Mouse (Mus musculus) testis, adult 2 months (tissue): ENCODE results near the gene Ergic1.

Experiments
- CTCF ChIP-seq: fragments of 200-500 bp; IDR thresholded peaks from 2 replicates; pipeline ENCODE4 v1.5.1; 2012; ENCODE audit warnings: low read depth, mild to moderate bottlenecking, inconsistent platforms, low read length, moderate library complexity; ENCODE audit not compliant: control insufficient read depth, insufficient read depth, insufficient replicate concordance
- POLR2A ChIP-seq: fragments of 200-500 bp; IDR thresholded peaks from 2 replicates; pipeline ENCODE4 v1.6.1; 2012; ENCODE audit warnings: low read depth, mild to moderate bottlenecking, inconsistent platforms, low read length, moderate library complexity; ENCODE audit not compliant: control insufficient read depth

DNA sequence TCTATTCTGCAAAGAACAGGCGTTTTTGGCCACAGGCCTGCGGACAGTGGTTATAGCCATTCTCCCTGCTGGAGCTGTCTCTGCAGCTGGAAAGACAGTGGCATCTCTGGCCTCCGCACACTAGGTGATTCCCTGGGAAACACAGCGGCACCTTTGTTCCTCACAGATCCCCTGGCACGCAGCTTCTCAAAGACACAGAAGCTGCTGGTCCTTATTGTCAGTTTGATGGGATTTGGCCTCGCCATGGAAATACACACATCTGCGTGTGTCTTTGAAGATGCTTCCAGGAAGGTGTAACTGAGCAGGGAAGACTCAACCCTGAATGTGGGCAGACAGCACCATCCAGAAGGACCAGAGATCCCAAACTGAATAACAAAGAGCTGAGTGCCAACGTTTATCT is 42.0 kb downstream of the Ergic1 start:
- TF ChIP-seq POLR2A (no peak), CTCF (no peak)
